Comparison of ENCODE assay signal across 12 mouse cellular contexts in genomic region chr9:110726867-110727266, GRCm38 (mm10). TPM values are rescaled to one million over a fixed set of nuclear protein-coding genes. Genes with fewer than 3 reads are reported as not detected.
DNase-seq lines count a peak whose midpoint lies in the region; ATAC-seq and TF ChIP-seq lines count a peak whose summit lies in the region.
"Had no signal": no experiment of that assay in that cellular context is flagged by ENCODE, and none has a peak within 500 bp of the region (broad histone marks: within the 10 kb centered on the region; RNA-seq: fewer than 3 reads in every experiment).

No protein-coding gene starts in this region.

- peak overlapping the region; percentile 39 for H3K4me2 ChIP-seq in lung, embryonic 15.5 days
- H3K4me2 ChIP-seq in lung, postnatal 0 days (replicated peaks; ENCODE audit: low read depth, low read length) = no peak overlapping the region
- peak overlapping the region; percentile 44 for H3K4me2 ChIP-seq in embryonic facial prominence, embryonic 13.5 days
- H3K4me2 ChIP-seq: liver, embryonic 15.5 days had no signal

- peaks cover 13% of the 10 kb centered on the region for H3K27me3 ChIP-seq in lung, embryonic 15.5 days
- H3K27me3 ChIP-seq in lung, postnatal 0 days (replicated peaks; ENCODE audit: insufficient read depth, low read length) = no peaks in the 10 kb centered on the region
- H3K27me3 ChIP-seq in embryonic facial prominence, embryonic 13.5 days = peaks cover 20% of the 10 kb centered on the region
- H3K27me3 ChIP-seq in limb, embryonic 10.5 days (ENCODE audit: low read depth, poor library complexity, severe bottlenecking) = peaks cover 77% of the 10 kb centered on the region

- no peak for DNase-seq in lung, postnatal 0 days (ENCODE audit: low spot score)
- DNase-seq in limb, embryonic 10.5 days (ENCODE audit: low spot score) = no peak
- DNase-seq in right cerebral cortex, postnatal 4 days = peak; percentile 42
- DNase-seq in adrenal gland, postnatal 36 days = no peak
- no peak for DNase-seq in layer of hippocampus, adult 18-20 months (ENCODE audit: low spot score in 2 of 2)
- DNase-seq in urinary bladder, postnatal 14 days (ENCODE audit: low spot score) = no peak
- DNase-seq: cerebellum, postnatal 25 days; heart, postnatal 36 days; spleen, adult 18-20 months had no signal

- 45% methylated on average over 33 of the region's 33 CpGs for WGBS in lung, embryonic 15.5 days
- 44% methylated on average over 29 of the region's 33 CpGs for WGBS in lung, postnatal 0 days
- WGBS in embryonic facial prominence, embryonic 13.5 days = 15% methylated on average over 33 of the region's 33 CpGs
- 20% methylated on average over 33 of the region's 33 CpGs for WGBS in limb, embryonic 10.5 days

- no peak overlapping the region for H3K4me3 ChIP-seq in lung, embryonic 15.5 days
- H3K4me3 ChIP-seq in lung, postnatal 0 days (ENCODE audit: low read depth, low read length) = no peak overlapping the region
- peak overlapping the region; percentile 14 for H3K4me3 ChIP-seq in embryonic facial prominence, embryonic 13.5 days
- H3K4me3 ChIP-seq in limb, embryonic 10.5 days = peak overlapping the region; percentile 18; the same call in 1 of the 2 replicates
- H3K4me3 ChIP-seq: liver, embryonic 15.5 days had no signal

- H3K27ac ChIP-seq in lung, embryonic 15.5 days = no peak overlapping the region
- H3K27ac ChIP-seq in lung, postnatal 0 days (ENCODE audit: low read length) = no peak overlapping the region
- no peak overlapping the region for H3K27ac ChIP-seq in embryonic facial prominence, embryonic 13.5 days
- no peak overlapping the region for H3K27ac ChIP-seq in limb, embryonic 10.5 days
- H3K27ac ChIP-seq: liver, embryonic 15.5 days had no signal

- H3K4me1 ChIP-seq in lung, embryonic 15.5 days = peaks cover 11% of the 10 kb centered on the region; the same call in 1 of the 2 replicates
- no peaks in the 10 kb centered on the region for H3K4me1 ChIP-seq in lung, postnatal 0 days (ENCODE audit: insufficient read depth, low read depth, low read length)
- peaks cover 69% of the 10 kb centered on the region for H3K4me1 ChIP-seq in embryonic facial prominence, embryonic 13.5 days
- peaks cover 40% of the 10 kb centered on the region for H3K4me1 ChIP-seq in limb, embryonic 10.5 days

- H3K36me3 ChIP-seq in lung, embryonic 15.5 days = peaks cover 33% of the 10 kb centered on the region
- no peaks in the 10 kb centered on the region for H3K36me3 ChIP-seq in lung, postnatal 0 days (ENCODE audit: insufficient read depth, low read length)
- H3K36me3 ChIP-seq in embryonic facial prominence, embryonic 13.5 days = peaks cover 84% of the 10 kb centered on the region
- H3K36me3 ChIP-seq in limb, embryonic 10.5 days = peaks cover 82% of the 10 kb centered on the region
- H3K36me3 ChIP-seq: liver, embryonic 15.5 days had no signal

- TF ChIP-seq CTCF in lung, postnatal 0 days (IDR thresholded peaks at IDR 0.05) = no peak

- no peak overlapping the region for H3K9ac ChIP-seq in lung, embryonic 15.5 days
- H3K9ac ChIP-seq in lung, postnatal 0 days (replicated peaks; ENCODE audit: low read depth) = no peak overlapping the region
- H3K9ac ChIP-seq in embryonic facial prominence, embryonic 13.5 days = 0 out of 2 replicates have a peak overlapping the region, but pooled peaks have one; percentile 21
- H3K9ac ChIP-seq: liver, embryonic 15.5 days had no signal

- no peaks in the 10 kb centered on the region for H3K9me3 ChIP-seq in lung, embryonic 15.5 days
- H3K9me3 ChIP-seq in lung, postnatal 0 days (ENCODE audit: low read length) = no peaks in the 10 kb centered on the region
- H3K9me3 ChIP-seq in embryonic facial prominence, embryonic 13.5 days = no peaks in the 10 kb centered on the region
- H3K9me3 ChIP-seq in limb, embryonic 10.5 days (replicated peaks) = no peaks in the 10 kb centered on the region
- H3K9me3 ChIP-seq: liver, embryonic 15.5 days had no signal

- TF ChIP-seq EP300 in lung, postnatal 0 days (IDR thresholded peaks at IDR 0.05) = no peak

- no peak for ATAC-seq in lung, embryonic 15.5 days (ENCODE audit: borderline replicate concordance, extremely low read depth, low FRiP score, low TSS enrichment)
- no peak for ATAC-seq in lung, postnatal 0 days
- ATAC-seq in embryonic facial prominence, embryonic 13.5 days (ENCODE audit: insufficient number of reproducible peaks, insufficient read depth, low FRiP score, low TSS enrichment, low read depth) = no peak

RNA-seq across cellular contexts. Expression of gene Myl3, which starts 14.8 kb away (rescaled TPM):
- polyA plus RNA-seq in lung, embryonic 15.5 days (2015; fragmentation: Nextera tagmentation; extraction: Ambion mirVana) = 19.8 and 68.6 TPM in 2 replicates
- 10.4 and 13.8 TPM in 2 replicates for polyA plus RNA-seq in lung, postnatal 0 days (2015; fragmentation: Nextera tagmentation; extraction: Ambion mirVana)
- 1.6 and 12.3 TPM in 2 replicates for polyA plus RNA-seq in embryonic facial prominence, embryonic 13.5 days (2015; fragmentation: Nextera tagmentation; extraction: Ambion mirVana)
- 1.7 and 3.5 TPM in 2 replicates for polyA plus RNA-seq in limb, embryonic 10.5 days (2016; fragmentation: Nextera tagmentation; extraction: Ambion mirVana)
- 1 to 10 TPM; 1.8 to 2.2 TPM for total RNA-seq in adrenal gland, postnatal 36 days (2021)
- not detected for total RNA-seq in layer of hippocampus, adult 18-20 months (2021)

RNA-seq across cellular contexts. Expression of gene Pth1r, which starts 20.1 kb away (rescaled TPM):
- 78.8 and 79.7 TPM in 2 replicates for polyA plus RNA-seq in lung, embryonic 15.5 days (2015; fragmentation: Nextera tagmentation; extraction: Ambion mirVana)
- polyA plus RNA-seq in lung, postnatal 0 days (2015; fragmentation: Nextera tagmentation; extraction: Ambion mirVana) = 19.4 and 24.4 TPM in 2 replicates
- polyA plus RNA-seq in embryonic facial prominence, embryonic 13.5 days (2015; fragmentation: Nextera tagmentation; extraction: Ambion mirVana) = 138 and 165 TPM in 2 replicates
- polyA plus RNA-seq in limb, embryonic 10.5 days (2016; fragmentation: Nextera tagmentation; extraction: Ambion mirVana) = 36.3 and 49.2 TPM in 2 replicates
- total RNA-seq in adrenal gland, postnatal 36 days (2021) = 10 to 100 TPM; 12.5 to 23.1 TPM
- 1 to 10 TPM; 3.9 TPM for total RNA-seq in layer of hippocampus, adult 18-20 months (2021)

Comparison
In these comparisons a context has a peak if more than half of its experiments do, and no peak if none do; other contexts are left out.
1. H3K4me3 ChIP-seq: peak in embryonic facial prominence, embryonic 13.5 days (single experiment) and limb, embryonic 10.5 days (single experiment); none in lung, embryonic 15.5 days (single experiment) and lung, postnatal 0 days (single experiment).